Mouse (Mus musculus) C2C12 (cell line): Measurements from ENCODE around the gene Sqstm1.

Source experiments
- CTCF ChIP-seq: IDR thresholded peaks from one replicate; pipeline ENCODE4 v1.5.1; 2011; ENCODE audit not compliant: control insufficient read depth, insufficient read depth, insufficient read length
- USF1 ChIP-seq: IDR thresholded peaks from one replicate; pipeline ENCODE4 v1.6.1; 2011; ENCODE audit warnings: low read depth, mild to moderate bottlenecking, control low read depth, moderate library complexity

DNA sequence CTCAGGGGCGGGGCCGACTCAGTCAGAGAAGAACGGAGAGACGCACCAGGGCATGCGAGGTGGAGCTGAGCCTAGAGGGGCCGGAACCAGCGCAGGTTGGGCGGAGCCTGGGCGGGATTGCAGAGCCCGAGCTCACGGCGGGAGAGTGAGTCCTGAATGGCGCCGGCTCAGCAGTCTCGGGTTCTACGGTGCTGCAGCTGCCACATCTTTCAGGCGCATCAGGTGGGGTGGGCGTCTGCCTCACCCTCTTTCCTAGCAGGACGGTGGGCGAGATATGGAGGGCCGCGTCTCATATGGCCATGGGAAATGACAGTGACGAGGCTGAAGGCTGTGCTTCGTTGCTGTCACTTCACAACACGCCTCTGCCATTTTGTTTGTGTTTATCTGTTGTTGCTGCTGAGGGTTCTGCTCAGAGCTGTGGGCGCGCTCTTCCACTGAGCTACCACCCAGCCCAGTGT, 35.9 kb downstream of the Sqstm1 start:
- TF ChIP-seq USF1 = no peak
- TF ChIP-seq CTCF = no peak
